Mouse (Mus musculus): Measurements from ENCODE around the gene Tanc1. TPM values are rescaled to one million over a fixed set of nuclear protein-coding genes. Genes with fewer than 3 reads are reported as not detected.
A peak's percentile ranks its signal among the peaks of the same experiment; 100 is the strongest.

The Tanc1 gene
- total RNA-seq, 2 experiments from 2014 or later, result 42.5 to 42.8 TPM

GRCm38 (mm10) chr2:59613474-59614019 is 1.7 kb downstream of the Tanc1 start:
- peak; percentile 25 for DNase-seq

- DNase-seq, result no peak
Measured at GRCm38 (mm10) chr2:59616890-59617289, 5.0 kb downstream of the Tanc1 start.

DNA sequence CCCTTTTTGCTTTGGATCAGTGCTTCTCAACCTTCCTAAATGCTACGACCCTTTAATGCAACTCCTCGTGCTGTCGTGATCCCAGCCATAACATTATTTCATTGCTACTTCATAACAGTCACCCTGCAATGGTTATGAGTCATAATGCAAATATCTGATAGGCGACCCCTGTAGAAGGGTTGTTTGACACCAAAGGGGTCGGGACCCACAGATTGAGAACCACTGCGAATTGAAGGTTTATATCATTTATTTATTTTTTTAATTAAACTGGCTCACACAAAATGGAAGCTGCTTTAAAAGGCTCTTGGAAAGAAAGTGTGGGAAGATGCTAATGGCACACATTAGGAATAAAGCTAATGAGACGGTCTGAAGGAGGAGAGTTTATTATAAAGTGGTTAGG is 7.2 kb downstream of the Tanc1 start:
- DNase-seq, result no peak

- no peak for DNase-seq
Measured at GRCm38 (mm10) chr2:59620601-59621000, 8.8 kb downstream of the Tanc1 start.

GRCm38 (mm10) chr2:59622514-59623139 is 10.8 kb downstream of the Tanc1 start:
- peak; percentile 22 for DNase-seq

DNA sequence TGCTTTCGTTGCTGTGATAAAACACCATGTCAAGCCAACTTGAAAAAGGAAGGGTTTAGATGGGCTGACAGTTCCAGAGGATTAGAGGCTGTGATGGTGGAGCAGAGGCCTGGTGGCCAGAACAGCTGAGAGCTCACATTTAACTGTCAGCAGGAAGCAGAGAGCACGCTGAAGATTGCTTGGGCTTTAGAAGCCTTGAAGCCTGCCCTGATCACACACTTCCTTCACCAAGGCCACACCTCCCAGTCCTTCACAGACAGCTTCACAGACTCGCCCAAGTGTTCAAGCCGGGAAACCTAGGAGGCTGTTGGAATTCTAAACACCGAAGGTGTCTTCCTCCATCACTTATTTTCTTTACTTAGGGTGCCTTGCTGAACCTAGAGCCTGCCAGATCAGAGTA is 12.0 kb downstream of the Tanc1 start:
- DNase-seq, result no peak

- DNase-seq, result no peak
Measured at GRCm38 (mm10) chr2:59625416-59625815, 13.6 kb downstream of the Tanc1 start.

DNA sequence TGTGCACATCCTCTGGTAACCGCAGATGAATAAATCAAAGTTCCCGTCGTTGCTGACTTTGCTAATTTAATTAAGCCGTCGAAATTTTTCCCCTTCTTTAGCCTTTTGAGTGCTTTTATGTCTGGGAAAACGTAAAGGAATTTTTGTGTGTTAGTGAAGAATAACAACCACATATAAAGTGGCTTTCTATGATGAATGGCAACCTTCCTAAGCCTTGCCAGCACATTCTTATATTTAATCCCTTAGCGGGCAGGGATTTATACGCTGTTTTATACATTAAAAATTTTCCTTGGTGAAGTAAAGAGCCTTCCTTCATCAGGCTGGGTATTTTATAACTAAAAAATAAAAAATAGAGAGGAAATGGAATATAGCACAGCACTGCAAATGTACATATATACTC is 14.1 kb downstream of the Tanc1 start:
- DNase-seq, result no peak

GRCm38 (mm10) chr2:59626422-59626821 is 14.6 kb downstream of the Tanc1 start:
- DNase-seq, result no peak

DNA sequence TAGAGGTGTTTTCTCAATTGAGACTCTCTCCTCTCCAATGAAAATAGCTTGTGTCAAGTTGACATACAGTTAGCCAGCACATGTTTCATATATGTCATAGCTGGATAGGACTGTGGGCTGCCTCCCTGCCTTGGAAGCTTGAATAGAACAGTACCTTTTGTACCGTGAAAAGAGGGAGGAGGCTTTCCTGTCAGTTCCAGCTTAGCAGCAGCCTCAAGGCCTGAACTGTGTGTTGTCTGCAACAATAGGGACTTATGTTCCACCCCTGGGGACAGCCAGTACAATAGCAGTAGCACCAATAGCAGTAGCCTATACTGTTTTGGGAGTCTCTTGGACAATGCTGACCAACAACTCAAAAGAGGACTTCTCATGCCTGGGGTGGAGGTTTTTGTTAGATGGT is 15.7 kb downstream of the Tanc1 start:
- DNase-seq, result no peak

DNA sequence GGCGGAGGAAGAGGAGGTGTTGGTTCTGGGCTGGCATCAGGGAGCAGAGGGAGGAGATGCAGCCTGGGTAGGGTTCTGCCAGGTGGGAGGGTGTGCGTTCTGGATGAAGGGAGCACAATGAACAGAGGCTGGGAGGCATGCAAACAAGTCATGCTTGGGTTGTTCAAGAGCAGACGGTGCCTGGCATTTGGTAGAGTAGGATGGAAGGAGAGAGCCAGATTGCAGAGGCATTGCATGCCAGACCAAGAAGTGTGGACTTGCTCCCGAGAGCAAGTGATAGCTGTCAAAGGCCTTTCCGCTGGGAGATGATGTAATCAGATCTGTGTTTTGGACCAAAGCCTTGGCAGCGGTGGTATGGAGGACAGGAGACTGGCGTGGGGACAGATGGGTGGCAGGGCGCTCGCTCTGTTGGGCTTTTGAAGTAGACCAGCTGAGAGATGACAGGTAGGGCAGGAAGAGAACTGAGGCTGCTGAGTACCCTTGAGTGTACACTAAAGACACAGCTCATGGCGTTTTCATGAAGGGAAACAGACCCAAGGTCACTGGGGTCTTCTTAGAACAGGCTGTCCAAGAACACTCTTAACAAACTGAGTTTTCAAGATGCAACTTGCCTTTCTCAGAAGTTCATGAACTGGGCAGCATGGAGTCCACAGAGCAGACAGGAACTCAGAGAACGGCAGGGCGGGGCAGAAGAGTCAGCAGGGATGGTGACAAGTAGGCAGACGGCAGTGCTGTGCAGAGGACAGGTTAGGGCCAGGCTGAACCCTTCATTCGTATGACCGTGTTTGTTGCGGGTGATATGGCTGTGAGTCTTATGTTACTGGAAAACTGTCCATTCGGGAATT is 16.4 kb downstream of the Tanc1 start:
- peak; percentile 51 for DNase-seq

GRCm38 (mm10) chr2:59629829-59630228 is 18.0 kb downstream of the Tanc1 start:
- peak; percentile 29 for DNase-seq

DNA sequence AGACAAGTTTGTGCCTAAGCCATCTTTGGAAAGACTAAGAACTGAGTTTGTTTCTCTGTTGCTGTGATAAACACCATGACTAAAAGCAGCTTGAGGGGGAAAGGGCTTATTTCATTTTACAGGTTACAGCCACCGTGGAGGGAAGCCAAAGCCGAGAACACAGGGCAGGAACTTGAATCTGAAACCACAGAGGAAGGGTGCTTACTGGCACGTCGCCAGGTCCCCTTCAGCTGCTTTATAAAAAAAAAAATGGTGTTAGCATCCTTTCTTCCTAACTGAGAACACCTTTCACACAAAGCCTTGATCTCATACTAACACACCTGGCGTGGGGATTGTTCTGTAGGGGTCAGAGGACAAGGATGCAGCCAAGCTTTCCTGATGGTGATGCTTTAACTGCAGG is 19.6 kb downstream of the Tanc1 start:
- DNase-seq, result no peak

- no peak for DNase-seq
Measured at GRCm38 (mm10) chr2:59633761-59634430, 22.1 kb downstream of the Tanc1 start.

DNA sequence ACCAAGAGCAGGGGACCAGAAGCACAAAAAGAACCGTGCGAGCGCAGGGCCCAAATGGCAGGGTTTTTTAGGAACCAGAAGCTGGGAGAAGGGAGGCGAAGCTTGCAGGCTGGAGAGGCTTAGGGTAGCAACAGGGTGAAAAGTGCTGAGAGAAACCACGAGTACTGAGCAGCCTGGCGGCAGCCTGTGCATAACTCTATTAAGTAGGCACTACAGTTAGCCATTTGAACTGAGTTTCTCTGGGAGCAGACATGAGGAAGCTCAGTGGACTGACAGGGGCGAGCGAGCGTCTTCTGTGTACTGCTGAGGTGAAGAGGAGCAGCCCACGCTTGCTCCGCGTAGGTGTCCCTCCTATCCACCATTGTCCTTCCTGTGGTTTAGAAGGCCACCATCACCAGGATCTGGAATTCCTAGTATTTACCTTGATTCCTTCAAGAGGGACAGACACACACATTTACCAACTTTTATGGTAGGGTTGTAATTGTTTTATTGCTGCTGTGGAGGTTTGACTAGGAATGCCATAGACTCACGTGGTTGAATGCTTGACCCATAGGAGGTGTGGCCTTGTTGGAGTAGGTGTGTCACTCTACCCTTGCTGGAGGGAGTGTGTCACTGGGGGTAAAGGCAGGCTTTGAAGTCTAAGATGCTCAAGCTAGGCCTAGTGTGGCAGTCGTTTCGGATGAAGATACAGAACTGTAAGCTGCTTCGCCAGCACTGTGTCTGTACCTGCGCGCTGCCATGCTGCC is 25.4 kb downstream of the Tanc1 start:
- no peak for DNase-seq

DNA sequence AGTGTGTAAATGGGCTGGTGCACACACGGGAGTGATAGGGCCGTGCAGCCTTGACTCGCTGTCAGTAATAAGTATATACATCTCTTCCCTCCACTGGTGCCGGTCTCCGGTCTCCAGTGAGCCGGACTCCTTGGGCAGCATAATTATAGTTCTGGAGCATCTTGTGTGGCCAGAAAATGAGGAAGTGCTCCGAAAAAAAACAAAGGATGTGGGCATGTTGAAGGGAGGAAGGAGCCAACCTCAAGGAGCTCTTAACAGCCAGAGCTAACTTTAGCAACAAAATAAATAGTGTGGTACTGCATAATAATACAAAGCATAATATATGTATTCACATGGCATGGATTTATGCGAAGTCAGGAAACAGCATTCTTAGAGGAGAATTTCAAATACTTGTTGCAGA is 30.9 kb downstream of the Tanc1 start:
- no peak for DNase-seq

DNA sequence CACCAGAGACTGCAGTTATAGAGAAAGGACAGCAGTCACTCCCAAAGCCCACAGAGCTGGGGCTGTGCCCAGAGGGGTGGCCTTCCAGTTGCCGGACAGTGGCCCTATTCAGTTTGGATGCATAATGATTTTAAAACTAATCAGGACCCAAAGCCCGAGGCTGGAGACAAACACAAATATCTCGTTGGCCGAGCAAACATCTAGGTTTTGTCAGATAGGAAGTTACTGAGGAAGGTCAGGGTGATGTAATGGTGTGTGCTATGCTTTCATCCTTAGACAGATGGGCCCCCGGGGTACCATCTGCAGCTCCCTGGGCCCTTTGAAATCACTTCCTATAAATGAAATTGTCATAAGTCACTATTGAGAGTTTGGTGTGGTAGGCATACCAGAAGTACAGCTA is 33.0 kb downstream of the Tanc1 start:
- DNase-seq, result peak; percentile 41

- peak; percentile 40 for DNase-seq
Measured at GRCm38 (mm10) chr2:59645515-59645914, 33.7 kb downstream of the Tanc1 start.

DNA sequence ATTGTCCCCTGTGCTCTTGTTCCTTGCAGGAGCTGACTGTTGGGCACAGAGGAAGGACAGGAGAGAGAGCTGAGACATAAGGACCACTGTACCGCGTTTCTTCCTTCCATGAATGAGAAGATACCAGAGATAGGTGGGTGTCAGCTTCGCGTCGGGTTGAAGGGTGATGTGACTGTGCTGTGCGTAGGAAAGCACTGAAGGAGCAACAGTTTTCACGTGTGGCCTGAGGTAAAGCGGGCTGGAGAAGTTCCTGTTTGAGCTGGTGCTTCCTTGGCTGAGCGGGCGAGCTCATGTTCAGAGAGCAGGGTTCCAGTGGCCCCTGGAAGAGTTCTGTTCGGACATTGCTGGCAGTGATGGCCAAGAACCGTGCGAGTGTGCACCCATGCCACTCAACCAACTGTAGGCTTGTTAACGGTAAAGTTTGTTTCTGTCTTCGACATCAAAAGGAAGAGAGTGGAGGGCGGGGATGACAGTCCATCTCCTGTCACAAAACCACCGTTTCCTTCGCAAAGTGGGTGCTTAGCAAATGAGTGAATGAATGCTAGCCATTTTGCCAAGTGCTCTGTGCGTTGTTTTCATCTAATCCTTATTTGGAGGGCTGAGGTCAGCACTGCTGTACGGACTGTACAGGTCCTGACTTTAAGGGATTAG is 35.0 kb downstream of the Tanc1 start:
- no peak for DNase-seq

- DNase-seq, result no peak
Measured at GRCm38 (mm10) chr2:59648444-59648843, 36.6 kb downstream of the Tanc1 start.

DNA sequence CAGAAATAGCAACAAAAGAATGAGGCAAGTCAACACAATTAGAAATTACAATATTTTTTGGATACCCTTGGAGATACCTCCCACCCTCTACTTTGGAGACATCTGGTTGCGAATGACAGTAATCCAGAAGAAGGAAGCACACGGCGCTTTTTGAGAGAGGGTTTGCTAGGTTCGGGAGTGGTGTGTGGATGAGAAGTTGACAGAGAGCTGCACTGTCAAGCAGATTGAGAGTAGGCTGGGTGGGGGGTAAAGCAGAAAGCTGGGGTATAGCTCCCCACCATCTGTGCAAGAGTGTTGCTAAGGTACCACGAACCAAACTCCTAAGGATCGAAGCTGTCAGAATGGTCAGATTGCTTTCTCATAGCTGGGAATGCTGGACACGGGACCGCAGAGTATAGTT is 40.0 kb downstream of the Tanc1 start:
- DNase-seq, result no peak

GRCm38 (mm10) chr2:59652702-59653101 is 40.9 kb downstream of the Tanc1 start:
- no peak for DNase-seq

Data from heart, postnatal 4 days (tissue).